Mouse (Mus musculus): Measurements from ENCODE around the gene Orai1.

The Orai1 gene

DNA sequence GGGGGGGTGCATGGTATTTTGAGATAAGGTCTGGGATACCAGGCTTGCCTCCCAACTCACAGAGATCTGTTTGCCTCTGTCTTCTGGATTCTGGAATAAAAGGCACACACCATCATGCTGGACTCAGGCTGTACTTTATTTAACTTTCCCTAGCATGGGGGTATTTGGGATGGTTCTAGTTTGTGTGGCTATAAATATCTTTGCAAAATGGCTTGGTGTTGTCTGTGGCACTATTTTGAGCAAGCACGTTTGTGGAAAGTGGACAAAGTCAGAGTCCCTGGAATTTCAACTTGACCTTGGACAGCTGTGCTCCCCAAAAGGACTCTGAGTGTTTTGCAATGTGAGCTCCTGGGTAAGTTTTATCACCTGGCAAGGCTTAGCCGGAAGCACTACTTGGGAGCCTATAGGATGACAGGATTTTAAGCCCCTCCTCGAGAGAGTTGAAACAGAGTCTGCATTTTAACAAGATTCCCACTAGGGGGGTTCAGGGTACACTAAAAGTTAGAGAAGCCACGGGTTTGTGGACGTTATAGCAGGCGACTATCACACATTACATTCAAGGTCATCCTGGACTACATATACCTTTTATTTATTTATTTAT, 52.6 kb downstream of the Orai1 start:
- no peak for DNase-seq (ENCODE audit: low read depth, low spot score)

- no peak for DNase-seq (ENCODE audit: low read depth, low spot score)
These were observed 53.2 kb downstream of the Orai1 start, which contains the start of gene Tmem120b for GRCm38 (mm10) chr5:123068115-123068514. Gene Tmem120b, plus strand, starts transcription at chr5:123068415.

DNA sequence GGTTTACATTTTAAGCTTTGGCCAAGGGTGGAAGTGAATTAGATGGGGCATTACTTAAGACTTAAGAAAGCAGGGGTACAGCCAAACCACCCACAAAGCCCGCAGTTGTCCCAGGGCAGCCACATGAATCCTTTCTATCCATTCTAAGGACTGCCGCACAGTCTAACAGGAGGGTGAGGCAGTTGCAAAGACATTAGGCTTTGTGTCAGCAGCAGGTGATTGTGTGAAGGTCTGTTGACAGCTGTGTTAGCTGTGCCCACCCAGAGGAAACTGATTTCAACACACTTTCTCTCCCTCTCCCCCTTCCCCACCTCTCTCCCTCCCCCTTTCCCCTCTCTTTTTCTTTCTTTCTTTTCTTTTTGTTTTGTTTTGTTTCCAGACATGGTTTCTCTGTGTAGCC, 53.8 kb downstream of the Orai1 start:
- no peak for DNase-seq (ENCODE audit: low read depth, low spot score)

DNA sequence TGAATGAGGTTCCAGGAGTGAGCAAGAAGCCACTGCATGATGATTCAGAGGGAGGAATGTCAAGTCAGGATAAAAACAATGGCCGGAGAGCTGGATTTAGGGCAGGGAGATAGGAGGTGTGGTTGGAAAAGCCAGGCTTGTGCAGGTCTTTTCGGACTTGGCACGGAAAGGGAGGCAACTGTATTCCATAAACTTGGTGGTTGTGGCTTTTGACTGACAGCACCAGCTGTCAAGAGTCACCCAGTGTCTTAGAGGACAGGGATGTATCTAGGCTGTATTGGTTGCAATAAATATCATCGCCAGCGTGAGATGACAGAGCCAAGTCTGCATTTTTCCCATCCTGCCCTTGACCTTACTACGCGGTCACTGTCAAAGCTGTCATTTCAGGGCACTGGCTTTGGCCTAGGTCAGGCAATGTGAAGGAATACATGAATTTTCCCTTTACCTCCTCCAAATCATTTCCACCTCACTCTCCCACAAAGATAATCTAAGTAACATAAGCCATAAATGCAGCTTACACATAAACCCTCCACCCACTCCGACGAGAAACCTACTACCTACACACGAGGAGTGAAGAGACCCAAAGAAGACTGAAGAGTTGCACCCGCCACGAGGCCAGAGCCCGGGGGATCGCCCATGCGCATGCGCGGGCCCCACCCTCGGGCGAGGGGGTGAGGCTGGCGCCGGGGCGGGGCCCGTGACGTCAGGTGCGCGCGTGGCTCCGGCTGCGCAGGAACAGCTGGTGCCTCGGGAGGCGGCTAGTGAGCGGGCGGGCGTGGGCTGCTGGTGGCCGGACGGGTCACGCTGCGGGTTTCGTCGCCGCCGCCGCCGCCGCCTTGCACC, 60.9 kb downstream of the Orai1 start:
- DNase-seq (ENCODE audit: low read depth, low spot score): peak; percentile 87

- DNase-seq (ENCODE audit: low read depth, low spot score): no peak
These were observed 61.8 kb downstream of the Orai1 start for GRCm38 (mm10) chr5:123076419-123077281.

DNA sequence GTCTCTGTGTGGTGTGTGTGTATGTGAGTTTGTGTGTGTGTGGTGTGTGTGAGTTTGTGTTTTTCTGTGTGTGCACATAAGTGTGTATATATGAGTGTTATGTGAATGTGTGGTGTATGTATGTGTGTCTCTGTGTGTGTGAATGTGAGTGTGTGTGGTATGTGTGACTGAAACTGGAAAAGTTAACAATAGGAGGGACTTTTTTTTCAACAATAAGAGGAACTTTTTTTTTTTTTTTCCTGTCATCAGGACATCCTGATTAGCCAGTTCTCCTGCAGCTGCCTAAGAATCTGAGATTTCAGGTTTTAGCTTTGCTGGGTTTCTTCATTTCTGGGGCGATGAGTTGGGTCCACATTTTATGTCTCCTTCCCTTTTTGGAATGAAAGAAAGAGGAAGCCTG, 64.7 kb downstream of the Orai1 start:
- DNase-seq (ENCODE audit: low read depth, low spot score): no peak

DNA sequence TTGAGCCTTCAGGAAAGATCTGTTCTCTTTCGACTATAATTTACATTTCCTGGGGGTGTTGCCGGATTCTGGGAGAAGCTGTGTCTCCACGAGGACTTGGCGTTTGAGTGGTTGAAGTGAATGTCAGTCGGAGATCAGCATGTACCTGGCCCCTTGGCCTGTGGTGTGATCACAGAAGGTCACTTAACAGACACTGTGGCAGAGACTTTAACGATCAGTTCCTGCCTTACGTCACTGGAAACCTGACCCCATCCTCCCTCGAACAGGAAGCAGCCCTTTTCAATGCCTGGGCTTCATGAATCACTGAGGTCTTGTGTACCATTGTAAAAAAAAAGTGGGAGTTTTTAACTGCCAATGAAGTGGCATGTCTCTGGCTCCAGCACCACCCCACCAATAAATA, 65.2 kb downstream of the Orai1 start:
- no peak for DNase-seq (ENCODE audit: low read depth, low spot score)
